Comparison of ENCODE assay signal across 17 mouse cellular contexts in the genomic region with DNA sequence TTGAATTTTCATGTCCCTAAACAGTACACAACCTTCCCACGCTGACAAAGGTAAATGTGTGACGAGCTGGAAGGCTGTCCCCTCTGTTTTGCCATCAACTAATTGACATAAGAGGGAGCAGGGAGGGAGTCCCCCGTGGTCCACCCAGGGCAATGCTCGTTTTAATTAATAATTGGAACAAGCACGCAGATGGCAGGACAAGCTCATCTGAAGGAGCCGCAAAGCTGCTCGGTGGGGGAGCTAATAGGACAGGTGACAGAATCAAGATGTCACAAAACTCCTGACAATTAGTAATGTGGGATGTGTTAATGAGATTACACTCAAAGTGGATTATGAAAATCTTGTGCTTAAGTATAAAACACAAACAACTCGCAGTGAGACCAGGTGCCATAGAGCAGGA.
A peak's percentile ranks its signal among the peaks of the same experiment; 100 is the strongest.
DNase-seq lines count a peak whose midpoint lies in the region; ATAC-seq and TF ChIP-seq lines count a peak whose summit lies in the region.
"Had no signal": no experiment of that assay in that cellular context is flagged by ENCODE, and none has a peak within 500 bp of the region (broad histone marks: within the 10 kb centered on the region; RNA-seq: fewer than 3 reads in every experiment).

No protein-coding gene starts in this region.

- ATAC-seq in hindbrain, embryonic 12.5 days (ENCODE audit: low FRiP score): peak; percentile 19; the same call in 1 of the 2 replicates
- no peak for ATAC-seq in hindbrain, embryonic 11.5 days (ENCODE audit: low FRiP score)
- peak; percentile 62; the same call in 1 of the 2 replicates for ATAC-seq in midbrain, embryonic 13.5 days
- ATAC-seq in midbrain, embryonic 11.5 days (ENCODE audit: low FRiP score): no peak
- ATAC-seq: forebrain, embryonic 16.5 days had no signal

- TF ChIP-seq CTCF in brain, embryonic 14.5 days (IDR thresholded peaks at IDR 0.05; ENCODE audit: borderline replicate concordance, extremely low read depth, insufficient read depth, insufficient read length): no peak

- H3K36me3 ChIP-seq in hindbrain, embryonic 12.5 days: no peaks in the 10 kb centered on the region
- no peaks in the 10 kb centered on the region for H3K36me3 ChIP-seq in hindbrain, embryonic 11.5 days (ENCODE audit: control insufficient read depth, insufficient read depth, low read length)
- no peaks in the 10 kb centered on the region for H3K36me3 ChIP-seq in midbrain, embryonic 13.5 days
- H3K36me3 ChIP-seq in midbrain, embryonic 11.5 days (ENCODE audit: control insufficient read depth, insufficient read depth, low read length): no peaks in the 10 kb centered on the region
- H3K36me3 ChIP-seq: embryonic facial prominence, embryonic 12.5 days; G1E; hindbrain, embryonic 15.5 days had no signal

- no peak overlapping the region for H3K27ac ChIP-seq in hindbrain, embryonic 12.5 days
- H3K27ac ChIP-seq in hindbrain, embryonic 11.5 days (ENCODE audit: low read depth, low read length): no peak overlapping the region
- no peak overlapping the region for H3K27ac ChIP-seq in midbrain, embryonic 13.5 days
- no peak overlapping the region for H3K27ac ChIP-seq in midbrain, embryonic 11.5 days (ENCODE audit: low read depth, low read length)
- H3K27ac ChIP-seq: embryonic facial prominence, embryonic 12.5 days; gastrocnemius, adult 2 months; heart, embryonic 13.5 days; hindbrain, embryonic 15.5 days had no signal

- H3K9me3 ChIP-seq in hindbrain, embryonic 12.5 days (replicated peaks): no peaks in the 10 kb centered on the region
- no peaks in the 10 kb centered on the region for H3K9me3 ChIP-seq in hindbrain, embryonic 11.5 days (ENCODE audit: control insufficient read depth, low read length)
- H3K9me3 ChIP-seq in midbrain, embryonic 13.5 days: no peaks in the 10 kb centered on the region
- no peaks in the 10 kb centered on the region for H3K9me3 ChIP-seq in midbrain, embryonic 11.5 days (ENCODE audit: control insufficient read depth, low read length)
- H3K9me3 ChIP-seq: embryonic facial prominence, embryonic 12.5 days; G1E; heart, embryonic 13.5 days; hindbrain, embryonic 15.5 days had no signal

- no peak overlapping the region for H3K9ac ChIP-seq in hindbrain, embryonic 12.5 days
- H3K9ac ChIP-seq in hindbrain, embryonic 11.5 days (ENCODE audit: low read depth, low read length): no peak overlapping the region
- H3K9ac ChIP-seq in midbrain, embryonic 13.5 days (replicated peaks): no peak overlapping the region
- H3K9ac ChIP-seq in midbrain, embryonic 11.5 days (ENCODE audit: low read length): no peak overlapping the region
- H3K9ac ChIP-seq: embryonic facial prominence, embryonic 12.5 days; heart, embryonic 13.5 days; hindbrain, embryonic 15.5 days had no signal

- H3K27me3 ChIP-seq in hindbrain, embryonic 12.5 days: no peaks in the 10 kb centered on the region
- H3K27me3 ChIP-seq in hindbrain, embryonic 11.5 days (ENCODE audit: control insufficient read depth, insufficient read depth, low read length): no peaks in the 10 kb centered on the region
- no peaks in the 10 kb centered on the region for H3K27me3 ChIP-seq in midbrain, embryonic 13.5 days
- no peaks in the 10 kb centered on the region for H3K27me3 ChIP-seq in midbrain, embryonic 11.5 days (ENCODE audit: control insufficient read depth, insufficient read depth, low read length)
- H3K27me3 ChIP-seq: embryonic facial prominence, embryonic 12.5 days; heart, embryonic 13.5 days; hindbrain, embryonic 15.5 days had no signal

- H3K4me2 ChIP-seq in hindbrain, embryonic 12.5 days (replicated peaks): no peak overlapping the region
- H3K4me2 ChIP-seq in hindbrain, embryonic 11.5 days (replicated peaks; ENCODE audit: low read depth, low read length): no peak overlapping the region
- no peak overlapping the region for H3K4me2 ChIP-seq in midbrain, embryonic 13.5 days (replicated peaks)
- no peak overlapping the region for H3K4me2 ChIP-seq in midbrain, embryonic 11.5 days
- H3K4me2 ChIP-seq: embryonic facial prominence, embryonic 12.5 days; heart, embryonic 13.5 days; hindbrain, embryonic 15.5 days had no signal

- 48% methylated on average over 8 of the region's 8 CpGs for WGBS in hindbrain, embryonic 12.5 days
- 67% methylated on average over 8 of the region's 8 CpGs for WGBS in hindbrain, embryonic 11.5 days
- WGBS in midbrain, embryonic 13.5 days: 36% methylated on average over 8 of the region's 8 CpGs
- 52% methylated on average over 8 of the region's 8 CpGs for WGBS in midbrain, embryonic 11.5 days

- no peak for DNase-seq in hindbrain, embryonic 11.5 days (ENCODE audit: low spot score)
- no peak for DNase-seq in midbrain, embryonic 11.5 days (ENCODE audit: low spot score, missing footprints)
- peak; percentile 68 for DNase-seq in brain, embryonic 14.5 days (ENCODE audit: low read depth)
- DNase-seq in retina, postnatal 1 day: peak; percentile 81
- DNase-seq in gastrocnemius, adult 18-20 months (ENCODE audit: low spot score): no peak
- DNase-seq: adrenal gland, postnatal 10 days; gastrocnemius, adult 2 months; gastrocnemius, postnatal 25 days; heart, postnatal 36 days; kidney, adult 11 months had no signal

- TF ChIP-seq POLR2A in brain, embryonic 14.5 days (IDR thresholded peaks at IDR 0.05; ENCODE audit: borderline replicate concordance, extremely low read depth, insufficient read depth, insufficient read length, poor library complexity, severe bottlenecking): no peak

- no peak overlapping the region for H3K4me3 ChIP-seq in hindbrain, embryonic 12.5 days
- H3K4me3 ChIP-seq in hindbrain, embryonic 11.5 days (ENCODE audit: low read depth, low read length): no peak overlapping the region
- no peak overlapping the region for H3K4me3 ChIP-seq in midbrain, embryonic 13.5 days (replicated peaks)
- no peak overlapping the region for H3K4me3 ChIP-seq in midbrain, embryonic 11.5 days (ENCODE audit: low read depth, low read length)
- H3K4me3 ChIP-seq: embryonic facial prominence, embryonic 12.5 days; gastrocnemius, adult 2 months; heart, embryonic 13.5 days; hindbrain, embryonic 15.5 days had no signal

- H3K4me1 ChIP-seq in hindbrain, embryonic 12.5 days: no peaks in the 10 kb centered on the region
- no peaks in the 10 kb centered on the region for H3K4me1 ChIP-seq in hindbrain, embryonic 11.5 days (replicated peaks; ENCODE audit: control insufficient read depth, insufficient read depth, low read length)
- H3K4me1 ChIP-seq in midbrain, embryonic 13.5 days (replicated peaks): peaks cover 5% of the 10 kb centered on the region; the same call in 1 of the 2 replicates
- H3K4me1 ChIP-seq in midbrain, embryonic 11.5 days (ENCODE audit: control insufficient read depth, insufficient read depth, low read length): no peaks in the 10 kb centered on the region
- H3K4me1 ChIP-seq: hindbrain, embryonic 15.5 days had no signal

Comparison
In these comparisons a context has a peak if more than half of its experiments do, and no peak if none do; other contexts are left out.
1. ATAC-seq: peak in hindbrain, embryonic 12.5 days (single experiment) and midbrain, embryonic 13.5 days (single experiment); none in hindbrain, embryonic 11.5 days (single experiment) and midbrain, embryonic 11.5 days (single experiment).
2. DNase-seq: peak in brain, embryonic 14.5 days (single experiment) and retina, postnatal 1 day (single experiment); none in hindbrain, embryonic 11.5 days (single experiment), midbrain, embryonic 11.5 days (single experiment) and gastrocnemius, adult 18-20 months (single experiment).